Mouse (Mus musculus) liver, adult 2 months (tissue): ENCODE data around the gene Gm10401. TPM values are rescaled to one million over a fixed set of nuclear protein-coding genes. Genes with fewer than 3 reads are reported as not detected.

ENCODE experiments used
- DNase-seq: peaks from one replicate; pipeline ENCODE4 v3.0.0-alpha.2; 2011; ENCODE audit warnings: low read depth, low spot score; ENCODE audit errors: extremely low read depth
- H3K27ac ChIP-seq: fragments of 200-500 bp; replicated peaks from 2 replicates; pipeline ENCODE4 v1.5.1; 2012; ENCODE audit warnings: low read depth, mild to moderate bottlenecking, control low read depth, inconsistent platforms, low read length; ENCODE audit not compliant: insufficient read depth
- H3K27me3 ChIP-seq: fragments of 200-500 bp; 2 replicates; pipeline ENCODE4 v1.6.1; 2012; ENCODE audit warnings: mild to moderate bottlenecking, moderate library complexity, low read length, inconsistent platforms; ENCODE audit not compliant: control insufficient read depth, insufficient read depth
- H3K36me3 ChIP-seq: fragments of 200-500 bp; 2 replicates; pipeline ENCODE4 v1.6.1; 2012; ENCODE audit warnings: low read length, inconsistent platforms; ENCODE audit not compliant: control insufficient read depth, insufficient read depth
- H3K4me1 ChIP-seq: fragments of 200-500 bp; 2 replicates; pipeline ENCODE4 v1.6.1; 2011; ENCODE audit warnings: low read length; ENCODE audit not compliant: control insufficient read depth, insufficient read depth
- H3K4me3 ChIP-seq: fragments of 200-500 bp; 2 replicates; pipeline ENCODE4 v1.5.1; 2011; ENCODE audit warnings: low read depth, mild to moderate bottlenecking, control low read depth, low read length, moderate library complexity; ENCODE audit not compliant: insufficient read depth
- H3K79me2 ChIP-seq: fragments of 200-500 bp; 2 replicates; pipeline ENCODE4 v1.6.1; 2012; ENCODE audit warnings: inconsistent platforms, mild to moderate bottlenecking, low read length, moderate library complexity; ENCODE audit not compliant: control insufficient read depth, insufficient read depth
- H3K9ac ChIP-seq: fragments of 200-500 bp; 2 replicates; pipeline ENCODE4 v1.6.1; 2012; ENCODE audit warnings: low read depth, mild to moderate bottlenecking, control low read depth, inconsistent platforms, low read length
- CTCF ChIP-seq: fragments of 200-500 bp; IDR thresholded peaks from 2 replicates; pipeline ENCODE4 v1.5.1; 2011; ENCODE audit warnings: low read depth, low read length, control low read depth
- POLR2A ChIP-seq: fragments of 200-500 bp; IDR thresholded peaks from 2 replicates; pipeline ENCODE4 v1.6.1; 2011; ENCODE audit warnings: low read length, control low read depth; ENCODE audit not compliant: insufficient read depth; ENCODE audit errors: extremely low read depth
- WGBS: fragments of 180-500 bp; shearing (Covaris S2); methylation state at CpG from one replicate; pipeline ENCODE4 v1.1.7; 2018; 5-methylcytosine and 5-hydroxymethylcytosine counted together
- polyA plus RNA-seq: library from polyadenylated mRNA; depleted of rRNA; stranded (reverse); fragments of >200 nt; gene quantifications from 2 replicates; pipeline ENCODE4 v1.2.3, GENCODE M21; 2012
- total RNA-seq: library from RNA; depleted of rRNA; stranded (reverse); fragments of >200 nt; gene quantifications from 2 replicates; pipeline ENCODE4 v1.2.3, GENCODE M21; 2014

Gm10401 gene
- total and polyA plus RNA-seq, 2 experiments, result 0.17 TPM; not detected in 1

DNA sequence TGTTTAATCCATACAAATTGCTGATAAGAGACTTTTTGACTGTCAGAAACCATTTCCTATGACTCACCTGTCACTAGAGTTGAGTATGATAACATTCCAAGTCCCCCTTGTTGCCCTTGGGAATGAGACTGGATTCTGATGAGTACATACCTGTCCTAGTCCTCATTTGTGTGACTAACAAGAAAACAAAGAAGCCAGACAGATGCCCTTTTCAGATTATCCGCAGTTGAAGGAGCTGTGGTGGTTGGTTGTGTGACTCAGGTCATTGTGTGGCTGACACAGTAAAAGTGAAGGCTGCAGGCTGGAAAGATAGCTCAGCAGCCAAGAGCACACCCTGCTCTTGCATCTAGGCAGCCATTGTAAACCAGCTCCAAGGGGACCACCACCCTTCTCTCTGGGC is 35.5 kb downstream of the Gm10401 start:
- no peak overlapping the region for H3K9ac ChIP-seq
- no peak for DNase-seq
- WGBS, result 93% methylated on average over 1 of the region's 1 CpGs
- H3K27me3 ChIP-seq, result no peaks in the 10 kb centered on the region
- TF ChIP-seq POLR2A (no peak), CTCF (no peak)
- H3K27ac ChIP-seq, result no peak overlapping the region
- H3K36me3 ChIP-seq, result peaks cover 4% of the 10 kb centered on the region; the same call in 1 of the 2 replicates
- peaks cover 13% of the 10 kb centered on the region for H3K4me1 ChIP-seq
- H3K79me2 ChIP-seq, result peaks cover 44% of the 10 kb centered on the region
- H3K4me3 ChIP-seq, result no peak overlapping the region

DNA sequence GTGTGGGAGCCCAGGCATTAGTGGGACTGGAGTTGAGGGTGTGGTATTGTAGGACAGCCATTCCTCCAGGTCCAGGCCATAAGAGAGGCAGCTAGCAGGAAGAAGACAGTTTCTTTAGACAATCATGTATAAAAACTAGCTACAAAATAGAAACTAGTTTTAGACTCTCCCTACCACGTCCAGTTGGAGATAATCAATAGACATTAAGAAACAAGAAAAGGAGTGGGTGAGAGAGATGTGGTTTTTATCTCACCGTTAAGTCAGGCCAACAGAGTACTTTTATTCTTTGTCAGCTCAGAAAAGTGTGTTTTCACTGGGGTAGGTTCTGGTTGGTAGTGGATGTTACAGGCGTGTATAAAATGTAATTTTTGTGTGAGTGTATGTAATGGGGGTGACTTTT is 37.1 kb downstream of the Gm10401 start:
- no peak for DNase-seq
- Histone ChIP-seq H3K27me3 (no peaks in the 10 kb centered on the region), H3K79me2 (peaks cover 47% of the 10 kb centered on the region), H3K9ac (no peak overlapping the region), H3K4me3 (no peak overlapping the region), H3K36me3 (peaks cover 4% of the 10 kb centered on the region; the same call in 1 of the 2 replicates), H3K4me1 (peaks cover 11% of the 10 kb centered on the region), H3K27ac (no peak overlapping the region)
- WGBS, result 75% methylated on average over 3 of the region's 3 CpGs
- TF ChIP-seq CTCF (no peak), POLR2A (no peak)

DNA sequence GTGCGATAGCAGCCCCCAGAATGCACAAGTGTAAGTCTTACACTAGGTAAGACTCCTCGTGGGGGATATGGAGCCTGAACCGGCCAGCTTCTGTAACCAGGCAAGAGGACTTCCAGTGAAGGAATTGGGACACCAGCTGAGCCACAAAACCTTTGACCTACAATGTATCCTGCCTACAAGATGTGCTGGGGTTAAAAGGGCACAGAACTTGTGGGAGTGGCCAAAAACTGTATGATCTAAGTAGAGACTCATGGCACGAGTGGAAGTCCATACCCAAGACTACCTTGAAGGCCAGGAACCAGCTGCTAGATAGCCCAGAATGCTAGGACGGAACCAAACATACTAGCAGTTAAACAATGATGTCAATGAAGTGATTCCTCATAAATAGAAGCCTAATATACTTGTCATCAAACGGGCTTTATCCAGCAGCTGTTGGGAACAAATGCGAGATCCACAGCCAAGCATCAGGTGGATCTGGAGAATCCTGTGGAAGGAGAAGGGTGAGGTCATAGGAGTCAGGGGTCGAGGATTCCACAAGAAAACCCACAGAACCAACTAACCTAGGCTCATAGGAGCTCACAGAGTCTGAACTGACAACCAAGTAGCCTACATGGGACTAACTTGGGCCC is 37.9 kb downstream of the Gm10401 start:
- DNase-seq, result peak; percentile 72
- 57% methylated on average over 8 of the region's 8 CpGs for WGBS
- Histone ChIP-seq H3K36me3 (peaks cover 4% of the 10 kb centered on the region; the same call in 1 of the 2 replicates), H3K27me3 (no peaks in the 10 kb centered on the region), H3K4me3 (no peak overlapping the region), H3K4me1 (peaks cover 11% of the 10 kb centered on the region), H3K27ac (no peak overlapping the region), H3K79me2 (peaks cover 44% of the 10 kb centered on the region), H3K9ac (no peak overlapping the region)
- TF ChIP-seq CTCF (no peak), POLR2A (no peak)

DNA sequence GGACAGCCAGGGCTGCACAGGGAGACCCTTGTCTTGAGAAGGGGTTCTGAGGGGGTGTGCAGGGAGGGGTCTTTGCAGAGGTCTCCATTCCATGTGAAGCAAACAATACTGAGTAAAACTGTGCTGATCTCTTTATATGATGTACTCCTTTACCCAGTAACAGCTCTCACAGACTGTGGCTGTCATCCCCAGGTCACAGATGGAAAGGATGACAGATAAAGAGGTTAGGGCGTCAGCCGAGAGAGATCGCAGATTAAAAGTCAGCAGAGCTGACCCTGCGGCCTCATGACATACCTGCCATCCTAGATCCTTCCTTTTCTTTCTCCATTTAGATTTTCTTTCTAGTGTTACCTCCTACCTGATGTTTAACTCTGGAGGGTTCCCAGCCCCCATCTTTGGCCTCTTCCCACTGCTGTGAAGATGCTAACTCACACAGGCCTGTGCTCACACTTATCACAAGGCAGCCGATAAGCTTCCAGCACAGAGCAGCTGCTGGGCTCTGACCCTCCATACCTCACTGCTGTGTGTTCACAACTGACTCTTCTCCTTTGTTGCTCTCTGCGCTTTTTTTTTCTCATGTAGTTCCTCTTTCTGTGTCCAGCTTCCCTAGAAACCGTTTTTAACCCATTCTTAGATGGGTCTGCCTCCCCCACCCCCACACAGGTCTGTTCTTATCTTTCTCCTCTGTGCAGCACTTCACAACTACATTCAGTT is 39.4 kb downstream of the Gm10401 start:
- 64% methylated on average over 7 of the region's 7 CpGs for WGBS
- no peak for TF ChIP-seq POLR2A
- no peak for TF ChIP-seq CTCF
- DNase-seq, result no peak
- H3K4me1 ChIP-seq, result peaks cover 11% of the 10 kb centered on the region
- no peak overlapping the region for H3K4me3 ChIP-seq
- no peak overlapping the region for H3K27ac ChIP-seq
- peaks cover 2% of the 10 kb centered on the region; the same call in 1 of the 2 replicates for H3K36me3 ChIP-seq
- H3K79me2 ChIP-seq, result peaks cover 42% of the 10 kb centered on the region
- H3K9ac ChIP-seq, result no peak overlapping the region
- no peaks in the 10 kb centered on the region for H3K27me3 ChIP-seq

DNA sequence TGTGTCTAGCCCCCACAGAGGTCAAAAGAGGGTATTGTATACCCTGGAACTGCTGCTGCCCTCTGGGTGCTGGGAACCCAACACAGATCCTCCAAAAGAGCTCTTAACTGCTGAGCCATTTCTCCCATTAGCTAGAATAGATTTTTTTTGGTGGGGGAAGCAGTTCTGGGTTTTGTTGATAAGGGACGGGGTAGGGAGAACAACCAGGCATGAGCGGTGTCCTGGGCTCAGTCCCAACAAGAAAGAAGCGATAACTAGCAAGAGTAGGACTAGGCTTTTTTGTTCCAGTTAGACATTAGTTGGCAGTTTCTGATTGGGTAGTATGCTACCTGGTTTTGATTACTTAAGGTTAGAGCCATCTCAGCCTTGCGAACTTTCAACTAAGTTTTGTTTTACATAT is 40.9 kb downstream of the Gm10401 start:
- Histone ChIP-seq H3K79me2 (peaks cover 47% of the 10 kb centered on the region), H3K4me1 (peaks cover 18% of the 10 kb centered on the region), H3K9ac (no peak overlapping the region), H3K27me3 (no peaks in the 10 kb centered on the region), H3K36me3 (no peaks in the 10 kb centered on the region), H3K4me3 (no peak overlapping the region), H3K27ac (no peak overlapping the region)
- DNase-seq, result no peak
- TF ChIP-seq POLR2A, result no peak
- TF ChIP-seq CTCF, result no peak
- 80% methylated on average over 4 of the region's 4 CpGs for WGBS

DNA sequence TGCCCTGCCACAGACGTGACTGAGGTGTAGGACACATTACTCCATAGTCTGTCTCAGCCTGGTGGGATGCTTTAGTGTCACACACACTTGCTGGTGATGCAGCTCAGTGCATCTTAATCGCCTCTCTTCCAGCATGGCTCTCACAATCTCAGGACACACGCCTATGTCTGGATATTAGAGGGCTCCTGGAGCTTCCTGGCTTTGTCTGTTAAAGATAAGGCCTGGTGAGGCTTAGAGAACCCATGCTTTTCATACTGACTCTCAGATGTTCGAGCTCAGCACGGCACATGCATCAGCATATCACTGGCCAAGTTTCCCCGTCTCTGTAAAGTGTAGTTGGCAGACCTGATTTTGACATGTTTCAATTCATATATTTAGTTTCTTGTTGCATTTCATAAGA is 42.7 kb downstream of the Gm10401 start:
- H3K27me3 ChIP-seq, result no peaks in the 10 kb centered on the region
- TF ChIP-seq CTCF, result no peak
- no peak for TF ChIP-seq POLR2A
- no peak overlapping the region for H3K4me3 ChIP-seq
- DNase-seq, result no peak
- H3K27ac ChIP-seq, result no peak overlapping the region
- H3K36me3 ChIP-seq, result no peaks in the 10 kb centered on the region
- peaks cover 58% of the 10 kb centered on the region for H3K79me2 ChIP-seq
- H3K9ac ChIP-seq, result no peak overlapping the region
- H3K4me1 ChIP-seq, result peaks cover 28% of the 10 kb centered on the region
- 75% methylated on average over 6 of the region's 6 CpGs for WGBS
